Mouse (Mus musculus): ENCODE data around the gene Pramel3.
"Not testable (repeated sequence)": the region's sequence is repeated elsewhere in the genome, so short reads cannot be mapped to it uniquely, and the experiment has no call there.

The Pramel3 gene

GRCm38 (mm10) chrX:135302007-135302406 lies at the start of gene Pramel3:
Gene Pramel3, plus strand, starts transcription at chrX:135302307.
- DNase-seq (ENCODE audit: low spot score in 2 of 2): not testable (repeated sequence)

- not testable (repeated sequence) for DNase-seq (ENCODE audit: low spot score in 2 of 2)
Measured at GRCm38 (mm10) chrX:135360685-135361084, 58.6 kb downstream of the Pramel3 start.

GRCm38 (mm10) chrX:135361943-135362342 lies 59.8 kb downstream of the Pramel3 start:
- not testable (repeated sequence) for DNase-seq (ENCODE audit: low spot score in 2 of 2)
